Mouse (Mus musculus): Measurements from ENCODE around the gene Foxk1.

DNA sequence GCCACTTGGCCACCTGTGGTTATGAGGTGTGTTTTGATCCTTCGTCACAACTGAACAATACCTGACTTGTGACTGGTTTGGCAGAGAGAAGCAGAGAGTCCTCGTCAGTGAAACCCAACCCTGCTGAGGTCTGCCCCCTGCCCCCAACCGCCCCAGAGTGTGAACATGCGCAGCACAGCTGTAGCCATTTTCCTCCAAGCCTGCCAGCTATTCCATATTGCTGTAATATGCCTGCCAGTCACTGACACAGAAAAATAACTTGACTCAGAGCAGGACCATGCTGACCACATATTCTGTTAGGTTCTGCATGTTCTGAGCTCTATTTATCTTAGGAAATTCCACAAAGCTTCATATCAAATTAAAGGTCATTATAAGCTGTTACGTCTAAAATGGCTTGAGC is 37.2 kb upstream of the Foxk1 start:
- TF ChIP-seq CTCF (IDR thresholded peaks at IDR 0.05): no peak
- no peak for TF ChIP-seq EP300 (IDR thresholded peaks at IDR 0.05; ENCODE audit: insufficient read depth, low read depth, low read length)
- no peak for TF ChIP-seq POLR2A (IDR thresholded peaks at IDR 0.05; ENCODE audit: insufficient read depth, low read depth, low read length)

Measured in heart, adult 2 months (tissue).